Mouse (Mus musculus) G1E (cell line): ENCODE measurements at regions not wholly inside any gene's neighbourhood (a gene's known extent, or its start where the extent isn't known, plus 50 kb on each side); places are given as distances from the start of the nearest gene placed in this dataset.

Experiments
- CTCF ChIP-seq: IDR thresholded peaks from 2 replicates; pipeline ENCODE4 v1.5.1; 2012; ENCODE audit warnings: low read depth, low read length, inconsistent platforms, mixed read lengths
- GATA1 ChIP-seq: IDR thresholded peaks from 2 replicates; pipeline ENCODE4 v1.6.1; 2012; ENCODE audit warnings: borderline replicate concordance, low read length, inconsistent platforms, mixed read lengths
- GATA2 ChIP-seq: IDR thresholded peaks from 2 replicates; pipeline ENCODE4 v1.6.1; 2012; ENCODE audit warnings: low read depth, low read length, inconsistent platforms, borderline replicate concordance
- POLR2AphosphoS5 ChIP-seq: IDR thresholded peaks from 2 replicates; pipeline ENCODE4 v1.6.1; 2012; ENCODE audit warnings: low read depth, low read length, inconsistent platforms; ENCODE audit not compliant: insufficient replicate concordance
- TAL1 ChIP-seq: conservative IDR thresholded peaks from 2 replicates; pipeline ENCODE4 v1.6.1; 2012; ENCODE audit warnings: low read depth, low read length, inconsistent platforms, mixed read lengths

DNA sequence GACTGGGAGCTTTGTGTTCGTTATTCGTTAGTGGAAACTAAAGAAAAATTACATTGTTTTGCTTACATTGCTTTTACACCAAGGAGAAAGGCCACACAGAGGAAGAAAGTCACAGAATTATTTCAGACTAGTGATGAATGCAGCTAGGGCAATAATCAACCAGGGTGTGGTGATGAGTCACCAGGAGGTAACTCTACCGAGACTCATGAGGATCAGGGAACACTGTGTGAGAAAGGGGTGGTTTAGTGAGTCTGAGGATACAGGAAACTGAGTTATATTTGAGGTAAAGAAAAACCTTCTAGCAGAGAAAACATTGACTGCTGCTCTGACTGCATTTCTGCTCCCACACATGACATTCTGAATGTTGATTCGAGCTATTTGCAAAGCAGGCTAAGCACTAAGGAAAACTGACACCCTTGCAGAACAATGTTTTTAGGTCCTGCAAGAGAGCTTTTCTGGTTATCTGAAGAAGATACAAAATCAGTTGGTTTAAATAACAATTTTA lies 87.1 kb upstream of the Ldb2 start:
- no peak for TF ChIP-seq CTCF
- no peak for TF ChIP-seq GATA2
- TF ChIP-seq TAL1: no peak
- no peak for TF ChIP-seq GATA1
- TF ChIP-seq POLR2AphosphoS5: no peak
